Mouse (Mus musculus) thymus, adult 2 months (tissue): Measurements from ENCODE around the gene Prdm10.

Source experiments
- CTCF ChIP-seq: fragments of 200-500 bp; IDR thresholded peaks from 2 replicates; pipeline ENCODE4 v1.5.1; 2012; ENCODE audit warnings: mild to moderate bottlenecking, control low read depth, low read length, moderate library complexity, borderline replicate concordance; ENCODE audit not compliant: control insufficient read depth, poor library complexity, insufficient read depth; ENCODE audit errors: extremely low read depth
- POLR2A ChIP-seq: fragments of 200-500 bp; IDR thresholded peaks from 2 replicates; pipeline ENCODE4 v1.6.1; 2012; ENCODE audit warnings: mild to moderate bottlenecking, low read length, control low read depth, moderate library complexity; ENCODE audit not compliant: control insufficient read depth, poor library complexity, insufficient read depth; ENCODE audit errors: extremely low read depth

DNA sequence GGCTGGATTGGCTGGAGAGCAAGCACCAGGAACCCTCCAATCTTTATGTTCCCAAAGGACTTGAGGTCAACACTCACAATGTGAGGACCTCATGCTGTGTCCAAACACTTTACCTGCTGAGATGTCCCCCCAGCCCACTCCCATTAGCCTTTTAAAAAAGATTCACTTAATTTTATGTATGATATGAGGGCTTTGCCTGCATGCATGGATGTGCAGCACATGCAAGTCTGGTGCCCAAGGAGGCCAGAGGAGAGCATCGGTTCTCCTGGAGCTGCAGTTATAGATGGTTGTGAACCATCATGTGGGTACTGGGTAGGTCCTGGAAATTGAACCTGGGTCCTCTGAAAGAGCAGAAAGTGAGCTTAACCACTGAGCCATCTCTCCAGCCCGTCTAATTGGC is 40.8 kb upstream of the Prdm10 start:
- no peak for TF ChIP-seq CTCF
- TF ChIP-seq POLR2A = no peak
